Mouse (Mus musculus): Measurements from ENCODE around the gene Mns1.
"Not testable (repeated sequence)": the region's sequence is repeated elsewhere in the genome, so short reads cannot be mapped to it uniquely, and the experiment has no call there.

Gene Mns1

GRCm38 (mm10) chr9:72437822-72438701 lies at the start of gene Mns1:
Gene Mns1, plus strand, starts transcription at chr9:72438011.
- DNase-seq (ENCODE audit: low read depth, low spot score) = peak; percentile 77

- DNase-seq (ENCODE audit: low read depth, low spot score) = no peak
These were observed 48.9 kb upstream of the Mns1 start for GRCm38 (mm10) chr9:72388934-72389333.

GRCm38 (mm10) chr9:72389431-72390002 lies 48.3 kb upstream of the Mns1 start:
- no peak for DNase-seq (ENCODE audit: low read depth, low spot score)

- DNase-seq (ENCODE audit: low read depth, low spot score) = no peak
These were observed 47.3 kb upstream of the Mns1 start for GRCm38 (mm10) chr9:72390321-72391077.

GRCm38 (mm10) chr9:72392686-72393085 lies 45.1 kb upstream of the Mns1 start:
- no peak for DNase-seq (ENCODE audit: low read depth, low spot score)

- no peak for DNase-seq (ENCODE audit: low read depth, low spot score)
These were observed 44.6 kb upstream of the Mns1 start for GRCm38 (mm10) chr9:72393238-72393637.

- DNase-seq (ENCODE audit: low read depth, low spot score) = no peak
These were observed 43.9 kb upstream of the Mns1 start for GRCm38 (mm10) chr9:72393869-72394341.

- DNase-seq (ENCODE audit: low read depth, low spot score) = no peak
These were observed 37.7 kb upstream of the Mns1 start for GRCm38 (mm10) chr9:72400121-72400520.

GRCm38 (mm10) chr9:72401769-72402168 lies 36.0 kb upstream of the Mns1 start:
- DNase-seq (ENCODE audit: low read depth, low spot score) = not testable (repeated sequence)

- DNase-seq (ENCODE audit: low read depth, low spot score) = no peak
These were observed 34.4 kb upstream of the Mns1 start for GRCm38 (mm10) chr9:72403421-72403820.

GRCm38 (mm10) chr9:72404446-72404845 lies 33.4 kb upstream of the Mns1 start:
- DNase-seq (ENCODE audit: low read depth, low spot score) = no peak

- no peak for DNase-seq (ENCODE audit: low read depth, low spot score)
These were observed 32.9 kb upstream of the Mns1 start for GRCm38 (mm10) chr9:72404934-72405333.

- DNase-seq (ENCODE audit: low read depth, low spot score) = no peak
These were observed 31.8 kb upstream of the Mns1 start for GRCm38 (mm10) chr9:72405882-72406638.

GRCm38 (mm10) chr9:72408131-72408586 lies 29.7 kb upstream of the Mns1 start:
- DNase-seq (ENCODE audit: low read depth, low spot score) = peak; percentile 46

GRCm38 (mm10) chr9:72409381-72410225 lies 28.2 kb upstream of the Mns1 start:
- no peak for DNase-seq (ENCODE audit: low read depth, low spot score)

- DNase-seq (ENCODE audit: low read depth, low spot score) = no peak
These were observed 26.1 kb upstream of the Mns1 start for GRCm38 (mm10) chr9:72411746-72412145.

GRCm38 (mm10) chr9:72418443-72418842 lies 19.4 kb upstream of the Mns1 start:
- no peak for DNase-seq (ENCODE audit: low read depth, low spot score)

- DNase-seq (ENCODE audit: low read depth, low spot score) = no peak
These were observed 17.3 kb upstream of the Mns1 start for GRCm38 (mm10) chr9:72420490-72420889.

GRCm38 (mm10) chr9:72422284-72422683 lies 15.5 kb upstream of the Mns1 start:
- DNase-seq (ENCODE audit: low read depth, low spot score) = no peak

GRCm38 (mm10) chr9:72422753-72423152 lies 15.1 kb upstream of the Mns1 start:
- DNase-seq (ENCODE audit: low read depth, low spot score) = no peak
